Mouse (Mus musculus) adrenal gland, postnatal 4 days (tissue): ENCODE results near the gene Sec1. TPM values are rescaled to one million over a fixed set of nuclear protein-coding genes. Genes with fewer than 3 reads are reported as not detected.

Source experiments
- DNase-seq, 2 experiments: peaks; one replicate each; pipeline ENCODE4 v3.0.0; 2021 to 2022; ENCODE audit warnings: low spot score in 2 of 2, mixed read lengths in 2 of 2
- total RNA-seq, 2 experiments: library from RNA; stranded (reverse); gene quantifications; 2 replicates each; pipeline ENCODE4 v1.2.3; 2021

Gene Sec1
- total RNA-seq, 2 experiments from 2014 or later, result 0.11 to 0.28 TPM

DNA sequence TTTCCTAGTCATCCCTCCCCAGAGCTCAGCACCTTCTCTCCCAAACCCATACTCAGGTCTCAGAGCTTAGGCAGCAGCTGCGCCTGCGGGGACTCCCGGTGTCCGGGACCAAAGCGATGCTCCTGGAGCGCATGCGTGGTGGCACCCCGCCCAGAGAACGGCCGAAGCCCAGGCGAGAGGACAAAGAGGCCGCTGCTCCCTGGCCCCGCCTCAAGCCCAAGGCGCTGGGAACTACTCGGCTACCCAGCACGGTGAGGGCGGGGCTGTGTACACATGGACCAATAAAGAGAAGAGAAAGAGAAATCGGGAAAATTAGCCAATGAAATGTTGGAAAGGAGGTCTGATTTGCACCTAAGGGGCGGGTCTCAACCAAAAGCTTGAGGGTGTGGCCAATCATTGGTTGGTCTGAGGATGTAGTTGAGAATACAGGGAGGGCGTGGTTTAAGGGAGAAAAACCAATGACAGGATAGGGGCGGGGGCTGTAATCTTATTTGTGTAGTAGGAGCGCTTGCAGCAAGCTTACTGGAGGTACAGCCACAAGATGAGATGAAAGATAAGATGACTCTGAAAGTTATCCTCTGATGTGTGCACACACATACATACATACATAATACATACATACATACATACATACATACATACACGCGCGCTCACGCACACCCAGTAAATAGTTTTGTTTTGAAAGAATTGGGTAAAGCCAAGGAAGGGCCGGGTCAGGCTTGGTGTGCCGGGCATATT is 50.6 kb downstream of the Sec1 start:
- peak; percentile 78 to 87 for DNase-seq

DNA sequence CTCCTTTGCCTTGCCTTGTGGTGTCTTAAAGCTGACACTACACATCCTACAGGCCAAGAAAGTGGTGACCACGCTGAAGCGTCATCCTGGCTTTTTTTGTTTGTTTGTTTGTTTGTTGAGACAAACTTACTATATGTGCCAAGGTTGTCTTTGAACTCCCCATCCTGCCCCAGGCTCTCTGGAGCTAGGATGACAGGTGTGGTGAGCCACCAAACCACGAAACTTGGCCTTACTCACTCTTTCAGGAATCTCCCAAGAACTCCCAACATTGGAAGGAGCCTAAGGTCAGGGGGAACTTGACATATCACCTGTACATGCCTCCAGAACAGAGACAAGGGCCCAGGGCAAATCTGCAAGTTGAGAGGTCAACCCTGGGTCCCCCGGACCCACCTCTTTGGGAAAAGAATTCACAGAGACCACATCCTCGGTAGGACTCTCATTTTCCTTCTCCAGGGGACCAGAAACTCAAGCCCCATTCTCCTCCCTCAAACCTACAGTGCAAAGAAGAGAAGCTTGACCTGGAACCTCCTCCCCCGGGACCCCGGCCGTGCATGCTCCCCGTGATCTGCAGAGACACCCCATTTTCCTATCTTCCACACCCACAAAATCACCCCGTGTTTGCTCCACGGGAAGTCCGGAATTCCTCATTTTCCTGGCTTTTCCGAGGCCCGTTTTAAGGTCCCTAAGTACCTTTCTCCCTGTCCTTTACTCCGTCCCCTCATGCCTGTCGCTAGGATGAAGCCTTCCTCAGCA is 51.5 kb downstream of the Sec1 start:
- no peak for DNase-seq

DNA sequence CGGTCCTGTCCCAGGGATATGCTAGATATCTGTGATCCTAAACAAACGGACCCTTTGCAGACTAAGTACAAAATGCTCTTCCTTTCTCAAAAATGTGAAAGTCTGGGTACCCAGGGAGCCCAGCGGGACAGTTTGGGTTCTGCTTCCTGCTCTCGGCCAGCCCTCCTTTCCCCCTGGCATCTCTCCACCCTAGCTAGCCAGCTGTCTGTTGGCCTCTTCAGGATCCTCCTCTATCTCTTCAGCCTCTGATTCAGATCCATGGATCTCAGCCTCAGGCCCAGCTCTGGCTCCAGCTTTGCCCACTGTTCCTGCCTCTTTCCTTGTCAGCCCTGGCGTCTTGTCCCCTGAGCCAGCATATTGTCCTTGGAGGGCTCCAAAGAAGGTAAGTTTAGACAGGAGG is 52.1 kb downstream of the Sec1 start:
- DNase-seq, result no peak

DNA sequence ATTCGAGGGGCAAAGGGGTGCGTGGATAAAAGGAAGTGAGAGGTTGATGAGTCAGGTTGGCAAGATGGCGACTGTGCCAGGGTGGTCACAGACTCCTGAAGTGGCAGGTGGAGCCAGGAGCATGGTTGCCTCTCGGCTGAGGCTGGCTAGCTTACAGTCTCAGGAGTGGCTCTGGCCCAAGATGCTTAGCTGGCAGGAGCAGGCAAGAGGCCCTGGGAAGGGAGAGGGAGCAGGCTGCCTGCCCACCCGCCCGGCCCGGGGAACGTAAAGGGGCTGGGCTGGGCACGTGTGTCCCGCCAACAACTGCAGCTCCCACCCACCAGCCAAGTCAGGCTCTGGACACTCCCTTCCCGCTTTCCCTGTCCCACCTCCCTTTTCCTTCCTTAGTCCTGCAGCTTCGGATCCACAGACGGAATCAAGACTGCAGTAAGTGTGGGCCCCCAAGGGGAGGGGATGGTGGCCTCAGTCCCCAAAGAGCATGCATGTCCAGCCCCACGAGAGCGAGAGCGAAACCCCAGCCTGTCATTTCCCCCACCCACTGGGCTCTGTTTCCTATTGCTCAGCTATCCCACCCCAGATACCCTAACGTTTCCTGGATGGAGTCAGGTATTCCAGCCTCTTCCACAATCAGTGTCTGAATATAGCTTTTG is 52.7 kb downstream of the Sec1 start:
- DNase-seq, result no peak

DNA sequence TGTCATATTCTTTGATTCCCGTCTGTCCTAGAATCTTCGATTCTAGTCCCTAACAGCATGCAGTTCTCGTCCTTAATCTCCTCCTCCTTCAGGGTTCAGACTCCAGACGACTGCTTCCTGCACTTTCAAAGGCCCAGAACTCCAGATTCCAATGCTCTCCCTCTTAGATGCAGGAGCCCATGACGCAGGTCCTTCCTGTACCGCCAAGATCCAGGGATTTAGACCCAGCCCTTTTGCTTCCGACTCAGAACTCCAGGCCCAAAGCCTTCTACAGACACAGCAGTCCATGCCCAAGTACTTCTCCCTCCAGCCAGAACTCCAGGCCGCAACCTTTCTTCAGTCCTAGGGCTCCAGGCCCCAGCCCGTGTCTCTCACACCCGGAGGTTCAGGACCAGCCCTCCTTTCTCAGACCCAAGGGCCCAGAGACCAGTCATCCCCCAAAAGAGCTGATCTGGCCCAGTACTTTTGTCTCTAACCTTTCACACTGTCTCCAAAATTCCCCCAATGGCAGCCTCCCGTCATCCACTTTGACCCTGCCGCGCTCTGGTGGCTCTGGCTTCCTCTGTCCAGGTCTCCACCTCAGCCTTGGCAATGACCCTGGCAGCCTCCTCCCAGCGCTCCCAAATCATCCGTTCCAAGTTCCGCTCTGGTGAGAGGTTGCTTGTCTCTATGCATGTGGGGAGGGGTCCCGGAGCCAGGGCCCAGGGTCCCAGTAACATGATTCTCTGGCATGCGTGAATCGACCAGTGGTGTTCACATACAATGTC is 53.8 kb downstream of the Sec1 start:
- DNase-seq, result no peak

DNA sequence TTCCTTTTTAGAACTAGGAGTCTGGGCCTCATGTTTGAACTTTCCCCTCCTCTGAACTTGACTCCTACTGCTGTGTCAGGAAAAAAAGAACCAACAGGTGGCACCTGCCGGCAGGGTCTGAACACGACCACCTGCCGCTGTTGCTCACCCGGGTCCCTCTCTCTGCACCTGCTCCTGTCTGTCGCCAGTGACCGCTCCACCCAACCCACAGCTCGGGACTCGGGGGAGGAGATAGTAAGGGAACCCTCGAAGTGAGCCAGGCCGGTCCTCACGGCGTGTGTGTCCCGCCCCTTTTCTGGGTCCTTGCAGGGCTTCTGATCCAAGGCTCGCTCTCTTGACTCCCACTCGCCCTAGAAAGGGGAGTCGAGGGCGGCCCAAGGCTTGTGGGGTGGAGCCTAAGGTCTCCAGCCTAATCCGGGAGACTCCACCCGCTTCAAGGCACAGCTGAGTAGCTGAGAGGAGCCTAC is 54.6 kb downstream of the Sec1 start, which contains the start of gene Mamstr:
Gene Mamstr, plus strand, starts transcription at position 417 of the 467 bp plus-strand sequence.
- DNase-seq, result no peak

DNA sequence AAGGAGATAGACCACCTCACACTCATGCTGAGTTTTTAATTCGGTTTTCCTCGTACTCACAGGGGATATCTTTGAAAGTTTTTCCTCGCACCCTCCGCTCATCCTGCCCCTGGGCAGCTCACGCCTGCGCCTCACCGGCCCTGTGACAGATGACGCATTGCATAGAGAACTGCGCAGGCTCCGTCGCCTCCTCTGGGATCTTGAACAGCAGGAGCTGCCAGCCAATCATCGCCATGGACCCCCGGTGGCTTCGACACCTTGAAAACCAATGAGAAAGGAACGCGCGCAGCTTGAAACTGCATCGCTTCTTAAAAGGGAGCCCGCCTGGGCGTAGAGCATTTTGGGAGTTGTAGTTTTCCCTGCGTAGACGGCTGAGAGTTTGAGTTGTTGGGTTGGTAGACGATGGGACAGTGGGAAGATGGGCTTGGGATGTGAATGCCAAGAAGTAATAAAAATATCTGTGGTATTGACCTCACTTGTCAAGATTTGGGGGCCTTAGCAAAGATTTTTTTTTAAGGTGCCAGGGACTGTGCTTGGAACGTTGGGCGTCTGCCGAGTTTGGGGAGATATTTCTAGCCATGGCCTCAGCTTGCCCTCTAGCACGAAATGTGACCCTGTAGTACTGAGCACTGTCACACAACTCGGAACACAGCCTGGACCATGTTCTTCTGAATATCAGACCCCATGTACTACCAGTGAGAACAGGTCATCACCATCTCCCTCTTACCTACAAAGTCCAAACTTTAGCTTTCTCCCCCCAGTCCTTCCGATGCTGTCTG is 55.4 kb downstream of the Sec1 start:
- peak; percentile 70 to 78 for DNase-seq

DNA sequence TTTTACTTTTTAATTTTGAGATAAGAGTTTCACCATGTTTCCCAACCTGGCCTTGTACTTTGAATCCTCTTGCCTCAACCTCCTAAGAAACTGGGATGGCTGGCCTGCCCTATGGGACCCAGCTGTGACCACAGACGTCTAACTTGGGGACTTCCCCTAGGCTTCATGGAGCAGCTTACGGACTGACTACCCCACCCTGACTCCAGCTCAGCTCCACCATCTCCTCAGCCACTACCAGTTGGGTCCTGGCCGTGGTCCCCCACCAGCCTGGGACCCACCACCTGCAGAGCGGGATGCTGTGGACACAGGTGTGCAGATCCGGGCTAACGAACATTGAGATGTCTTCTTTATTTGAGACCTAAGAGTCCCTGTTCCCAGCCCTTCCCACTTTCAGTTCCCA is 56.5 kb downstream of the Sec1 start:
- DNase-seq, result no peak

DNA sequence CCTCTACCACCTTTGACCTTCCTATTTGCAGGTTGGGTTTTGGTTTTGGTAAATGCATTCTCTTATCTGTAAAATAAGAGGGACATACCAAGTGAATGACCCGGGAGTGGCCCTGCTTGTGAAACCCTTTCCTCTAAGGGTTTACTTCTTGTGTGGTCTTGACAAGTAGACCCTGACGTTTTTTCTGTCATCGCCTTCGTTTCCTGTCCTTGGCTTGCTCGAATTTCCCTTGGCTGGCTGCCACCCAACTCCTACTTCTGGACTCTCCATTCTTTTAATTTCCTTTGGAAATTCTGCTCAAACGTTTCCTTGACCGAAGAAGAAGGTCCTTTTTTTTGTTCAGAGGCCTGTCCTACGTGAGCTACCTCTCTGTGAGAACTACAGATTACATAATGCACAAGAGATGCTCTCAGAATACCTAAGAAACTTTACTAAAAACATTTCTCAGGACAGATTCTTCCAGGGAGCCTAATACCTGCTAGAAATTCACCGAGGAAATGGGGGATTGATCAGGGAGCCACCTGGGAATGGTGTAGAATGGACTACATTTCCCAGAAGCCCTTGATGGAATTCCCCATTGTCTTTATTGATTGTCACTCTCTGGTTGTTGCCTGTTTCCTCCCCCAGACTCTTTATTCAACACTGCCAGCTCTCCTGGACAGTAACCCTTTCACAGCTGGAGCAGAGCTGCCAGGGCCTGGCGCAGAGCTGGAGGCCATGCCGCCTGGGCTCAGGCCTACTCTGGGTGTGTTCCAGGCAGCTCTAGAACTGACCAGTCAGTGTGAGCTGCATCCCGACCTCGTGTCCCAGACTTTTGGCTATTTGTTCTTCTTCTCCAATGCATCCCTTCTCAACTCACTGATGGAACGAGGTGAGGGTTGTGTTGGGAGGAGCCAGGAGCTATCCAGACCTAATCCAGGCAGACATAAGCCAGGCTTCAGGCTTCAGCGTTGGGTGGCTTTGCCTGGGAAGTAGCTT is 58.2 kb downstream of the Sec1 start:
- no peak for DNase-seq

DNA sequence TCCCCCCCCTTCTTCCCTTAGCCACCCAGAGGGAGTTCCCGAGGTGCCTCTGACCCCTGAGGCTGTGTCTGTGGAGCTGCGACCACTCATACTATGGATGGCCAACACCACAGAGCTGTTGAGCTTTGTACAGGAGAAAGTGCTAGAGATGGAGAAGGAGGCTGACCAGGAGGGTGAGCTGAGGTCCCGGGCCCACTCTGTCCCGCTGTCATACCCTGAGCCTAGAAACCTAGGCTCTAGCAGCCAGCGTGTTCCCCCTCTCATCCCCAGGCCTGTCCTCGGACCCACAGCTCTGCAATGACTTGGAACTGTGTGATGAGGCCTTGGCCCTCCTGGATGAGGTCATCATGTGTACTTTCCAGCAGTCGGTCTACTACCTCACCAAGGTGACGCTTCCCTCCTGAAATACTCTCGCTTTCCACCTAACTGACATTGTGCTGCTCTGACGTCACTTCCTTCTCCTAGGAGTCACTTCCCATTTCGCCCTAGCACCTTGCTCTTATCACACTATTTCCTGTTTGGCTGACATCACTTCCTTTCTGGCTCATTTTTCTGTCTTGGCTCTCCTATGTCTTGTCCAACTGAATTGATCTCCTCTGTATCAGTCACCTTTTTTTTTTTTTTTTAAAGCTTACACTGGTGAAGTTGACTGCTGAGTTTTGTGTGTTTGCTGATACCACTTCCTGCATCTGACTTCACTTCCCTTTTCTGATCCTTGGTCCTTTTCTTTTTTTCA is 59.1 kb downstream of the Sec1 start:
- DNase-seq, result no peak

DNA sequence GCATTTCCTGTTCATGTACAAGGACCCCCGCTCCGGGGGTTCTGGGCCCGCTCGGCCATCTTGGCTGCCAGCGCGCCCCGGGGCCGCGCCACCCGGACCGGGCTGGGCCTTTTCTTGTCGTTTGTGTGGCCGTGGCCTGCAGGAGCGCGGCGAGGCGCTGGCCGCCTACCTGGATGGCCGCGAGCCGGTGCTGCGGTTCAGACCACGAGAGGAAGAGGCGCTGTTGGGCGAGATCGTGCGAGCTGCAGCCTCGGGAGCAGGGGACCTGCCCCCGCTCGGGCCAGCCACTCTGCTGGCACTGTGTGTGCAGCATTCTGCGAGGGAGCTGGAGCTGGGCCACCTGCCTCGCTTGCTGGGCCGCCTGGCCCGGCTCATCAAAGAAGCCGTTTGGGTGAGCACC is 61.7 kb downstream of the Sec1 start:
- no peak for DNase-seq

DNA sequence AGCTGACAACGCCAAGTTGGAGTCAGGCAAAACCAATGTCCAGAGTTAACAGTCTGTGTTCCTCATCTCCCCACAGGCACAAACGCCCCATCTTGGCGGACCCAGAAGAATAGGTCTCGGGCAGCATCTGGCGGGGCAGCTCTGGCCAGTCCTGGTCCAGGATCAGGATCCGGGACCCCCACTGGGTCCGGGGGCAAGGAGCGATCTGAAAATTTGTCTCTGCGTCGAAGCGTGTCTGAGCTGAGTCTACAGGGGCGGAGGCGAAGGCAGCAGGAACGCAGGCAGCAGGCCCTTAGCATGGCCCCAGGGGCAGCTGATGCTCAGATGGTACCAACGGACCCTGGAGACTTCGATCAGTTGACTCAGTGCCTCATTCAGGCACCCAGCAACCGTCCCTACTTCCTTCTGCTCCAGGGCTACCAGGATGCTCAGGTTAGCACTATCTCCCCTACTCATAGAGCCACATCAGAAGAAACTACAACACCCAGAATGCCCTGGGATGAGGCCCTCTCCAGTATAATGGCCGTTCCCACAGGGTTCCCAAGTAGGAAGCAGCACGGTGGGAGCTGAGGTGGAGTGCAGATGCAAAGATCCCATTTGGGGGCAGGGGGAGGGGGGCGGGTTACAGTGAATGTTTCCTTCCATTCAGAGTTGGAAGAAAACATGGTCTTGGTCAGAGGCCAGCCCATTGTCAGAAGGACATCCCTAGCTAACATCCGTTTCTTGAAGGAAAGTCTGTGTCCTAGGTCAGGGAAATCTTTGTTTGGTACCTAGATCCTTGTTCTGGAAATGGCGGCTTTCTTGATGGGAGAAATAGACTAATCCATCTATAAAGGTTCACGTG is 63.9 kb downstream of the Sec1 start:
- no peak for DNase-seq

DNA sequence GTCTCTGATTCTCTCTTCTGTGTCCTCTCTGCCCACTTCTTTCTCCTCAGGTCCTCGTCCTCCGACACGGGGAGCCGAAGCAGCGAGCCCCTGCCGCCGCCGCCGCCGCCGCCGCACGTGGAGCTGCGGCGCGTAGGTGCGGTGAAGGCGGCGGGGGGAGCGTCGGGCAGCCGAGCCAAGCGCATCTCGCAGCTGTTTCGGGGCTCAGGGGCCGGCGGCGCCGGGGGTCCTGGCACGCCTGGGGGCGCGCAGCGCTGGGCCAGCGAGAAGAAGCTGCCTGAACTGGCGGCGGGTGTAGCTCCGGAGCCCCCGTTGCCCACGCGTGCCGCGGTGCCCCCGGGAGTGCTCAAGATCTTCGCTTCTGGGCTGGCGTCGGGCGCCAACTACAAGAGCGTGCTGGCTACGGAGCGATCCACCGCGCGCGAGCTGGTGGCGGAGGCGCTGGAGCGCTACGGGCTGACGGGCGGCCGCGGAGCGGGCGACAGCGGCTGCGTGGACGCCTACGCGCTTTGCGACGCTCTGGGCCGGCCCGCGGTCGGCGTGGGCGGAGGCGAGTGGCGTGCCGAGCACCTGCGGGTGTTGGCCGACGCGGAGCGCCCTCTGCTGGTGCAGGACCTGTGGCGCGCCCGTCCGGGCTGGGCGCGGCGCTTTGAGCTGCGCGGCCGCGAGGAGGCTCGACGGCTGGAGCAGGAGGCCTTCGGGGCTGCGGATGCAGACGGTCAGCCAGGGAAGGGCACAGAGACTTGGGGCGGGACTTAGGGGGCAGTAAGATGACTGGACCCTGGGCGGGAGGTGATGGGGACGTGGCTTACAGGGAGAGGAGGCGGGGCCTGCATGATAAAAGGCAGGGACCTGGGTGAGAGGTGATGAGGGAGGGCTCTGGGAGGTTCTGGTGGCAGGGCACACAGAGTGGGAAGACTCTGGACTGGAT is 65.6 kb downstream of the Sec1 start:
- peak; percentile 82 to 84 for DNase-seq
